Mouse (Mus musculus) stomach, postnatal 0 days (tissue): Measurements from ENCODE around the gene Stk25.

Experiments
- CTCF ChIP-seq: IDR thresholded peaks from 2 replicates; pipeline ENCODE4 v1.5.1; 2016; ENCODE audit warnings: antibody characterized with exemption, low read depth, mild to moderate bottlenecking, moderate library complexity
- EP300 ChIP-seq: optimal IDR thresholded peaks from 2 replicates; pipeline ENCODE3; 2016; ENCODE audit warnings: antibody characterized with exemption

DNA sequence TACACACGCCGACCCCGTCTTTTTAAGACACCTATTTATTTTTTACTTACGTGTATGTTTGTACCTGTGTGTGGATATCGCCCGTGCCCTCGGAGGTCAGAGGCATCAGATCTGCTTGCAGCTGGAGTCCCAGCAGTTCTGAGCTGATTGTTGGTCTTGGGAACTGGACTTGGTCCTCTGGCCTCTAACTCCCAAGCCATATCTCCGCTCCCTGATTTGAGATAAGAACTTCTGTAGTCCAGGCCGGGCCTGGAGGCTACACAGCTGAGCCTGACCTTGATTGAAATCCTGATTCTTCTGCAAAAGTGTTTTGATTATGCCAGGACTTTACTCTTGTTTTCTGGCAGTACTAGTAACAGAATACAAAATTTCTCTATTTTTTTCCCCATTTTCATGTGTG, 34.3 kb upstream of the Stk25 start:
- TF ChIP-seq CTCF (no peak), EP300 (no peak)
